Mouse (Mus musculus): ENCODE data around the gene Cacna1c.
A peak's percentile ranks its signal among the peaks of the same experiment; 100 is the strongest.

The Cacna1c gene

DNA sequence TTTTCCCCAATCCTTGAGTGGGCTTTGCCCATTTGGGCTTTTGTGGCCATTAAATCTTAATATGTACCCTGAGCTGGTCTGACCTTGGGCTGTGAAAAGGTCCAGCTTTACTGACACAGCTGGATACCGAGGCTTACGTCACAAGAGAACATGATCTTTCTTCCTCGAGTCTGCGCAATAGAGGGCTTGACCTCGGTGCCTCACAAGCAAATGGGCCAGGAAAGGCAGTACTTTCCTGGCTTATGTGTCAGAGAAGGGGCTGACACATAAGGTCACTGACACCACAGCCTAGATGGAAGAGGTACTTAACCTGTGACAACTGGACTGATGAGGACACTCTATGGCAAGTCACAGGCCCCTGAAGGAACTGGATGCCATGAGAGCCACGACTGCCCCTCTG, 453.5 kb downstream of the Cacna1c start:
- no peak for DNase-seq (ENCODE audit: low spot score)

DNA sequence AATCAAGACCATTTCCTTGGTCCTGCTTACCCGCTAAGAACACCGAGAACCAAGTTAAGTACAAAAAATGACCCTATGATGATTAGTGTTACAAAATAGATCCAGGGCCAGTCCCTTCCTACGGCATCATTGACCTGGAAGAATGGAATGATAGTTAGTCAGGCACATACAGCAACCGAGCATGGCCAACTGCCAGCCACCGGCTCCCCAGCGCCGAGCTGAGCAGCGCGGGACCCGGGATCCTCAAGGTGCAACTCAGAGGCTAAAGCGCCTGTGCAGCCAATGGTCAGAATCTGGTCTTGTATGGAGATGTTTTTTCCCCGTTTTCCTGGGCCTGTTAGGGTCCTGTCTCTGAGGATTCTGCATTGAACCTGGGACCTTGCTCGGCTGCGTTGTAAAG, 454.4 kb downstream of the Cacna1c start:
- no peak for DNase-seq (ENCODE audit: low spot score)

DNA sequence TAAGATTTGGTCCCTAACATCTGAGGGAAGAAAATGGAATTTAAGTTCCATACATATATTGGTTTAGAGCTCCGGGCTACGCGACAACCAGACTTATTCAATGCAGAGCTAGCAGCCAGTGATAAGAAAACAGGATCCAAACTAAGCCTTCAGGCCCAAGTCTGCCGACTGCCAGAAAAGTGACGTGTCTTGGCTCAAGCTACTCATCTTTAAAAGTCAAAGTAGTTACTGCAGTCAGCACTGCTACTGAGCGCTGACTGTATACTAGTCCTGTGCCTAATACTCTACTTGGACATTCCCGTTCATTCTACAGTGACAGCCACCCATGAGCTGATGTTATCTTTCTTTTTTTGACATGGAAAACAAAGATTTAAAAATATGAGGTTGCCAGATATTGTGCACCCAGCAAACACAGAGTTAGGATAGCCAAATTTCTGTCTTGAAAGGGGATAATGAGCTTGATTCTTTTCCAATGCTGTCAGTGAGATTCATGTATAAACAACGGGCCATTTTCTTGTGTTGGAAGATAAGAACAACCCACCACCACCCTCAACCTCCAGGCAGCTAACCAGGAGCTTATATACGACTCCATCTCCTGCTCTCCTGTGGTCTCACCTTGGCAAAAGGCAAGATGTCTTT, 456.1 kb downstream of the Cacna1c start:
- peak; percentile 32 for DNase-seq (ENCODE audit: low spot score)

DNA sequence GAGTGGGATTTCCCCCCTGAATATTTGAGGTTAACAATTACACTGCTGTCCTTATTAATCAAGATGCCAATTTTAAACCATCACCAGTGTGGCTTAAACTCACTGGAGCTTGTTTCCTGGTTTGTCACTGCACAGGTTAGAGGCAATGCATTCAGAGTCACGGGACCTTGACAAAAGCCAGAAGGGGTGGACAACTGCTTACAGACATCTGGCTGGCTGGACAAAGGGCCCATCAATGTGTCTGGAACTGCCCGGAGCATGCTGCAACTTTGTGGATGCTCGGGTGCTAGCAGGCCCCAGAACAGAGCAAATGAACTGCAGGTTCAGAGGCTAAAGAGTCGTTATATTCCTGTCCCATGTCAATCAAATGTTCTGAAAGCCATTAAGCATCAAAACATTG, 456.9 kb downstream of the Cacna1c start:
- no peak for DNase-seq (ENCODE audit: low spot score)

DNA sequence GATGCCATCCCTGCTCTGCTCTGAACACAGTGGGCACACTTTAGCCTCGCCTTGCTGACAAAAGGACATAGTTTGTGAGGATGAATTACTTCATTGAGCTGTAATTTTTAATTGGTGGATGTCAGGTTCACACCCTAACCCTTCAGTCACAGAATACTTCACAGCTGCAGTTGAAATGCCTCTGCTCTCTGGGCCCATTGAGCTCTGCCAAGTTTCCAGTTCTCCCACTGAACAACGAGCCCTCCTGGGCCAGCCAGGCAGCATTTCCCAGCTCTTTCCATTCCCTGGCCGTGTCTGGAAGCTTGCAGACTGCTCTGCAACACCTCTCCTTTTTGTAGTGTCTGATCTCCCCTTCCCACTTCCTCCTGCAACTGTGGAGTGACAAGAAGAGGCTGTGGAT, 457.6 kb downstream of the Cacna1c start:
- DNase-seq (ENCODE audit: low spot score): peak; percentile 4

DNA sequence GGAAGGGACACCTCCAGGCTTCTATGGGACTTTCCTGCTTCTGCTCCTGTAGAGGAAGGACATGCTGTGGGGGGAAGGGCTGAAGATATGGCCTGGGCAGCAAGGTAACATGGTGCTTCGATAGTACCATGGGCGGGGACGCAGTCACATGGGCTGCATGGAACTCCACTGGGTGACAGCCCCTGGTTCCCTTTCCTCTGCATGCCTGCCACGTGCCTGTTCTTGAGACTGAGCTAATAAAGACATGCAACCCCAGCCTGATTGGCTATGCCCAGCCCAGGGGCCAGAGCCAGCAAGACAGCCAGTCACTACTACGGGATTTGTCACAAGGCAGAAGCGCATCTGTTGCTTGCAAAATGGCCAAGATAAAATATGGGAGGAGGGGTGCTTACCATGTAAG, 459.1 kb downstream of the Cacna1c start:
- DNase-seq (ENCODE audit: low spot score): no peak

DNA sequence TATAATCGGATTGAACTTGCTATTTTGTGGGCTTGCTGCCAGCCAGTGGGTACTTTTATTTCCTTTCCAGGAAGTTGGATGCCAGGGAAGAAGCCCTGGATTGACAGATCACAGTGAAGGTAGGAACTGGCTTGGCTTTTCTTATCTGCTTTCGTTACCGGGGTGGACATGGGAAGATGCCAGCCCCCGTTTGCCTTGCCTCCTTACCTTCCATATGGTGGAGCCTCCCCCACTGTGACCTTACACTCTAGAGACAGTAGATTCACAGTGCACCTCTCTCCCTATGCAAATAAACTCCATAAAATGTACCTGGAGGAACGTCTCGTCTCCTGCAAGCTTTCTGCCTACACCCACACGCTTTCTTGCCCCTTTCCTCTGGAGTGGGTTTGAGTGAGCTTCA, 459.7 kb downstream of the Cacna1c start:
- no peak for DNase-seq (ENCODE audit: low spot score)

DNA sequence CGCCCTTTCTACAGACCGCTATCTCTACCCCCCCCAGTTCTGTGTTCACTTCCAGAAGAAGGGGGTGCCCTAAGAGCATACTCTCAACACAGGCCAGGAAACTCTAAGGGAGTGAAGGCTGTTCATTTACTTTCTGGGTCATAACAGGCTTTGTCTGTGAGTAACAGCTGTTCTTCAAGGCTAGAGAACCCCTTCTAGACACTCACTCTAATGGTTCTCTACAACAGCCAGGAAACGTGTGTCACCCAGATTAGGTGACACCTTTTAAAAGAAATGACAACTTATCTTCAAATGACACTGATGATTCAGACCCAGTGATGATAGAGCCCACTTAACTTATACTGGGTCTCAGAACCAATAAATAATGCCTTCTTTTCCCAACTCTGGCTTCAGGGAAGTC, 461.1 kb downstream of the Cacna1c start:
- DNase-seq (ENCODE audit: low spot score): no peak

DNA sequence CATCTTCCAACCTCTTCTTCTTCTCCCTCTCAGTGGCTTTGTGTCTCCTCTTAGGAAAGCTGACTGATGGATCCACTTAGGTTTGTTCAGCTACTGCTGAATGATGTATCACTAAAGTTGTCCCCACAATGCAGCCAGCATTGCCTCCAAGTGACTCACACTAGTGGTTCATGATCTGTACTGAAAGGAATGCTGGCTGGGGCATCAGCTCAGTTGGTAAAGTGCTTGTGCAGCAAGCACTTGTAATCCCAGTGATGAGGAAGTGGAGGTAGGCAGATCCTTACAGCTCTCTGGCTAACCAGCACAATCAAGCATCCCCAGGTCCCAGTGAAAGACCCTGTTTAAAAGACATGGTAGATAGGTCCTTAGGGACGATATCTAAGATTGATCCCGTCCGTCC, 464.3 kb downstream of the Cacna1c start:
- DNase-seq (ENCODE audit: low spot score): peak; percentile 7

DNA sequence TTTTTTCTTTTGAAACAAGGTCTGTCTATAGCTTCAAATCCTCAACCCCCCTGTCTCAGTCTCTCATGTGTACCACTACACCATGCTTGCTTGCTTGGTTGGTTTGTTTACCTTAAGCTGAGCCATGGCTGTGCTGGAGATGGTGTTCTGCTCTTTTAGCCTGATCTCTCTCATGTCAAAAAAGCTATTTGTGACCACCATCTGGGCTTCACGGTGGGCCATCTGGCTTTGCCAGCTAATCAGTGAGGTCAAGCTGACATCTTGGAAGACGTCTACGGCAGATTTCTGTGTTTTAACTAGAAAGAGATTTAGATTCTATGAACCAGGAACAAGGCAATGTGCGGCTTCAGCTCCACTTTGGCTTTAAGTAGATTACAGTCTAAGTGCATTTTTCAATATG, 471.3 kb downstream of the Cacna1c start:
- no peak for DNase-seq (ENCODE audit: low spot score)

DNA sequence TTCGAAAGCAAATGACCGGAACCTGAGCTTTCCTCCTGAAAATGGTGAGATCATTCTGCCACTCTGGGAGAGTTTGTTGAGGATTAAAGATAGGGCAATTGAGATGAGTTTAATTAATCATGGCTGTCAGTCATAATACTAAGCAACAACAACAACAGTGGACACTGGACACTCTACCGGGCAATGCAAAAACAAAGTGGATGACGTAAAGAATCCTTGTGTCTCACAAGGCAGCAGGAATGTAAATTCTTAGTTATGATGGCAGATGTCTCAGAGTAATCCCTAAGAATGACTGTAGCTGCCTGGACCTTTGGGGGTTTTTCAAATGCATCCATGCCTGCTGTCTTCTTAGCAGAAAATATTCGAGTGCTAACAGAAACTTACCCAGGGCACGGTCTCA, 471.8 kb downstream of the Cacna1c start:
- no peak for DNase-seq (ENCODE audit: low spot score)

DNA sequence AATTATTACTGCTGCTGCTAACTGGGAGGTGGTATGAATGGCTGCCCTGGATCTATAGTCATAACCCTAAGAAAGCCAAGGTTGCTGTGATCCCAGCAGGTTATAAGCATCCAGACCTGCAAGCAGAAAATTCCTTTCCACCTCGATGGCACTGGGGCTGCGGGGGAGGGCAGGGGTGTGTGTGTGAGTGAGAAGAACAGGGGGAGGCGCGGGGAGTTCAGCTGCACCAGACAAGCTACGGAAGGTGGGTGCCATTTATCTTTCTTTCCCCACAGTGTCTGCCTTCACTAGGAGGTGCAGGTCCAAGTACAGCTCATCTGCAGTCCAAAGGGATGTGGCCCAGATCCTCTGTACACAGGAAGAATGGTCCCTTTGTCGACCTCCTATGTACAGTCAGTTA, 473.9 kb downstream of the Cacna1c start:
- DNase-seq (ENCODE audit: low spot score): no peak

DNA sequence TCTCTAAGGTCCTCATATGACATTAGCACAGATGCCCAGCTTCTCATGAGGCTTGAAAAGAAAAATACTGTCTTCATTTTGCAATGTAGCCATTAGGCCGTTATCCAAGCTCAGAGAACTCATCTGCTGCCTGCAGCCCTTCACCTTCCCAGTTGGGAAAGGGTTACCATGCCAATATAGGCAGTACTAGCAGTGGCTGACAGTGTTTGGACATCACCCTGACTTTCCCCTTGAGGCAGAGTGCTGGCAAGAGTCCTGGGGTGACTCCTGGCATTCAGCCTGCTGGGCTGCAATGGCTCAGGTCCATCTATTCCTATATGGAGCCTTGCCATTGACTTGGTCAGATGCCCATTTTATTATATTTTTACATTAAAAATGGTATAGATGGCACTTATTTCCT, 476.7 kb downstream of the Cacna1c start:
- DNase-seq (ENCODE audit: low spot score): no peak

DNA sequence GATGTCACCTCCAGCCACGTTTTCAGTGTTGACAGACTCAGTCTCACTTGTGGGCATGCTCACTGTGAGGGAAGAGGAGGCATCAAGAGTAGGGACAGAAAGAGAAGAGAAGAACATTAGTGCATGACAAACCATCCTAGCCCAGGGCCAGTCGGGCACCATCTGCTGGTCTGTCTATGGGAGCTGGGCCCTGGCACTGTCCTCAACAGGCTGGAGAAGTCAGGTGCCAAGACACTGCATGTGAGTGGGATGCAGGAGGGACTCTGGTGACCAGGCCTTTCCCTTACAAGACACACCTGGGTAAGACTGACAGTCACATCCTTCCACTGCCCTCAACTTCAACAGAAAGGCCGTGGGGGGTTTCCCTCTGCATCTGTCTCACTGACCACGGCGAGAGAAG, 482.9 kb downstream of the Cacna1c start:
- DNase-seq (ENCODE audit: low spot score): no peak

DNA sequence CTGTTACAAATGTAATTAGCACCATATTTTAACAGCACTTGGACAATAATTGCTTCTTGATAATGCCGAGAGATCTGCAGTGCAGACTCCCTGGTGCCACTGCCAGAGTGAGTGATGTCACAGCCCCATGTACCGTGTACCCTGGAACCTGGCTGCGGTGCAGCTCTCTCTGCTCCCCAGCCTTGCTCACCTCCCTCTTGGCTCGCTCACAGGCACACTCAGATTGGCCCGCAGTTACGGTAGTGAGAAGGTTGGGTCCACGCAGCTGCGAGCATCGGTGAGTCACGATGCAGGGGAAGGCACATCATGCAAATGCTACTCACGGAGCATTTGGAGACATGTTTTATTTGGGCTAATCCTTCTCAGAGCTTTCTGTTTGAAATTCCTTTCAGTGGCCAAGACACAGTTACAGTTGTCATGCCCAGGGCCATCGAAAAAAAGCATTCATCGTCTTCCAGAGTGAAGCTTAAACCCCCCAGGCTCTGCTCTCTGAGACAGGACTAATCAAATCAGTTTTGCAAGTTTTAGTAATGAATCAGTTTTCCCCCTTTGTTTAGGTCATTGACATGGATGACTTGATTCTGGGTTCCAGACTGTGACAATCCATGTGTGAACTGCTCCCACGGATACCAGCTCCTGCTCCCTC, 484.4 kb downstream of the Cacna1c start:
- DNase-seq (ENCODE audit: low spot score): no peak

DNA sequence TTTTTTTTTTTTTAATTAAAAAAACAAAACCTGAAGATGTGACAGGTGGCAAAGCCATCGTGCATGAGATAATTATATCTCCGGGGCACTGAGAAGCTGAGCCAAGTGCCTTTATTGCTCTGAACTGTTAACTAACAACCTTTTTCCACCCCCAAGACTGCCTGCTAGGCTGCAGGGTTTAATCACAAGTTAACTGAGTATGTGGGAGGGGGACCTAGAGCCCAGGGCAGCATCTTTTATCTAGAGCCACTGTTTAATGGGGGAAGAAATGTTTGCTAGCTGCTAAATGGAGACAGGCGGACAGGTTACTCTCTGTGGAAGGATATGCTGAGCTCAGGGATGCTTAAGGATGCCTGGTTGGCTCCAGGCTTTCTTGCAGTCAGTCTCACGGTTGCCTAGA, 489.2 kb downstream of the Cacna1c start:
- DNase-seq (ENCODE audit: low spot score): no peak

DNA sequence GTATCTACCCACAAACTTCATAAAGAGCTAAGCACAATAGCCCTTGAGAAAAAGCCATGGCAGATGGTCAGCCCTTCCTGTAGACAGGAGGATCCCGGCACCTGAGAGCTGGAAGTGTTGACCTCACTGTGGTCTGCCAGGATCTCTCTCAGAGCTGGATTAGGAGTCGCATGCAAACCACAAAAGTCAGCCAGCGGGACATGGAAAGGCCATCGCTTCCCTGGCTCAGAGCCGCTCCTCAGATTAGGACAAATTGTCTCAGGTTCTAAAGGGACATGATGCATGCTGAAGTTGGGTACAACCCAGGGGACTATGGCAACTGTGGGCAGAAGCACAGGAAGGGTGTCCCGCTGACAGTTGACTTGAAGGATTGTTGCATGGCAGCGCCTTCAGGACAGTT, 490.4 kb downstream of the Cacna1c start:
- DNase-seq (ENCODE audit: low spot score): no peak

DNA sequence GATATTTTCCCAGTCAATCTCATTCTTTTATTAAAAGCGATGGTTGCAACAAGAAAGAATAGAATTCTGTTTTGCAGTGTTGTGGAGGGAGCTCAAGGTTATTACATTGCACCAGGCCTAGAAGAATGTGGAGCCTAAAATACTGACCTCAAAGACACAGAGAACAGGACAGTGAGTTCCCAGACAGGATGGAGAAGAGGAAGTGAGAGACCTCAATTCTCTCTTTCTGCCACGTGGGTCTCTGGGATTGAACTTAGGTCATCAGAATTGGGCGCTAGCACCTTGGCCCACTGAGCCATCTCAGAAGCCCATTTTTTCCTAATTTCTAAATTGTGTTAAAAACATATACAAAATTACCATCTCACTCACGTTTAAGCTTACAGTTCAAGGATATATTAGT, 501.6 kb downstream of the Cacna1c start:
- no peak for DNase-seq (ENCODE audit: low spot score)

DNA sequence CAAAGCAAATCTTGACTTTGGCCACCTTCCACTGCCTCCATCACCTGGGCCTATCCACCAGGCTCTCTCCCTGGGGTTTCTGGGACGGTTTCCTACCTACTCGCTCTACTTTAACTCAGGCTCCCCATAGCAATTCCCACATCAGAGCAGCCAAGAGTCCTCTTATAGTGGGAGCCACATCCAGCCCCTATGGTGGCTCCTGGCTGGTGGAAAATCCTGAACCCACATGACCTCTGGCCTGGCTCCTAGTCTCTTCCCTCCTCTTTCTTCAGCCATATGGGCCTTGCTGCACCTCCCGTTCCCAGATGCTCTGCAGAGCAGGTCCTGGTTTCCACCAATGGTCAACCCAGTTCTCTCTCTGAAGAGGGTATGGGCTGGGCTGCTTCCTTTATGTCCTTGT, 506.8 kb downstream of the Cacna1c start:
- no peak for DNase-seq (ENCODE audit: low spot score)

DNA sequence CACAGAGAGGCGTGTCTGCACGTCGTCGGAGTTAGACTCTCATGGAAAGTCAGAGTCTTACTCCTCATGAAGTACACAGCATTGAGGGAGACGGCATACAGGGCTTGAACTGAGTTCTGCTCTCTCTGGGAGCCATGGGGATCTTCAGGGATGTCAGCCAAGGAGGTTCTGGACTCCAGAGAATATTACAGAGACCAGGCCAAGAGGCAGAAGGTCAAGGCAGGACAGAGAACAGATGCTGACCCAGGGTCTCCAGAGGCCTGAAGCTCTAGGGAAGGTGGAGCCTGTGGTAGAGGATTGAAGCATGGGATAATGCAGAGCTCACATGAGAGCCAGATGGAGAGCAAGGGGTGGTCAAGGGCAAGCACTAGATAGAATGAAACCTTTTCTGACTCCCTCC, 507.4 kb downstream of the Cacna1c start:
- no peak for DNase-seq (ENCODE audit: low spot score)

DNA sequence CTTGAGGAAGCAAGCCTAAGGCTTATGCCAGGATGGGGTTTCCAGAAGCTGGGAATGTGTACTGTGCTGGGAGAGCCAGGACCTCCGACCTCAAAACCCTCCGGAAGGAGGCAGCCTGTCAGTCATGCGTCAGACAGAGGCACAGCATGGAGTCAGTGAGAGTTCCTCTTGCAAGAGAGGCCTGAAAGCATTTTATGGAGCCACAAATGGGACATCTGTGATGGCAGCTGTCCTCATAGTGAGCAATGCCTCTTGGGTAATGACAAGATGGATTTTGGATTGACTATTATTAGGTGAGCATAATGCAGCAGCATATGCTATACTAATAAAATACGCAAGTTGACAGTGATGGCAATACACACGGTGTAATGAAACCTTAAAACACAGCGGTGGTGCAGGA, 515.4 kb downstream of the Cacna1c start:
- DNase-seq (ENCODE audit: low spot score): no peak

DNA sequence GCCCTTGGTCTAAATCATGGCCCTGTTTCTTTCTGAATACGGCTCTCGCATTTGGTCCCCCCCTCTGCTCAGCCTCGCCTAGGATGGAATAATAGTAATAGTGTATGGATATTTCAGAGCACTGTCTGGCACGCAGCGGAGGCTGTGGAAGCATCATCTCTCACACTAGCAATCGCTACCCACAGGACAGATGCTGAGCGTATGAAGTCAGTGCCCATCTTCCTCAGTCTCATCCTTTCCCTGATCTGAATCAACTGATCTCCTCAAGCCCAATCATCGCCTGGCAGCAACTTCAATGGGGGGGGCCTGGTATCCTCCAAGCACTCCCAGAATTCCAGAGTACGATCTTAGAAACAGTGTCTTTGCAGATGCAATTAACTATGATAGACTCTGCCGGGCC, 518.2 kb downstream of the Cacna1c start:
- DNase-seq (ENCODE audit: low spot score): no peak

DNA sequence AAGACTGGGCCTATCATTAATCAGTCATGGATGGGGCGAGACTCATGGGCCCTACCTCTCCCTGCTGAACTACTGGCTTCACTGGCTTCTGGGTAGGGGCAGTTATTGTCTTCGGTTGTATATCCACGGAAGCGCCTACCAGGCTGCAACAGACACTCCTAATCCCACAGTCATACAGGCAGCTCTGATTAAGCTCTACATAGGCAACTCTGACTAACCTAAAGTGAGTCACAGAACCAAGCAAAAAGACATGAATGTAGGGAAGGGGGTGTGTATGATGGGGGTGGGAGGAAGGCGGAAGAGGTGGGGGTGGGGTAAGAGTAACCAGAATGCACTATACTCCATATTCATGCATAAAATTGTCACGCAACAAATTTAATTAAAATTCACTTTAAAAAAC, 518.9 kb downstream of the Cacna1c start:
- DNase-seq (ENCODE audit: low spot score): no peak

DNA sequence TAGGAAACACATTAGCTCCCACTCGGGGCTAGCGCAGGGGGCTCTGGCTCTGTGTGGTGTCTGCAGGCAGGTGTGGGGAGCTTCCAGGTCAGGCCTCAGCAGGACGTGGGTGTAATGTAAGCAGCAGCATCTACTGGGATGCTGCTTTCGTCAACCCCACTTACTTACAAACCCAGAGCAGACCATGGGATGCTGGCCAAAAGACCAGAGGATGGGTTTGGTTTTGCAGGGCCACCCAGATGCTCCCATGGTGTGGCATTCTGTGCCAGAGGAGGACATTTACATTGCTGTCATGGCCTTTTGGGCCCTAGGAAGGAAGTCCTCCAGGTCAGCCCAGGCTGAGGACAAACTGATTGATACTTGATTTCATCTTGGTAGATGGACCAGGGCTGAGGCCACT, 521.4 kb downstream of the Cacna1c start:
- no peak for DNase-seq (ENCODE audit: low spot score)
